Mouse (Mus musculus) brown adipose tissue, adult 24 weeks (tissue): ENCODE measurements around the gene Lims1. TPM values are rescaled to one million over a fixed set of nuclear protein-coding genes. Genes with fewer than 3 reads are reported as not detected.

Experiments
- H3K27ac ChIP-seq: fragments of 200-500 bp; replicated peaks from 2 replicates; pipeline ENCODE4 v1.5.1; 2012; ENCODE audit warnings: low read depth, mild to moderate bottlenecking, low read length
- H3K4me1 ChIP-seq: fragments of 200-500 bp; 2 replicates; pipeline ENCODE4 v1.6.1; 2012; ENCODE audit warnings: low read length, mixed read lengths; ENCODE audit not compliant: control insufficient read depth, insufficient read depth, insufficient read length
- H3K4me3 ChIP-seq: fragments of 200-500 bp; 2 replicates; pipeline ENCODE4 v1.5.1; 2012; ENCODE audit warnings: low read depth, mild to moderate bottlenecking, low read length, moderate library complexity; ENCODE audit not compliant: insufficient read depth
- polyA plus RNA-seq: library from polyadenylated mRNA; stranded (reverse); fragments of >200 nt; gene quantifications from 2 replicates; pipeline ENCODE4 v1.2.4, GENCODE M21; 2012; ENCODE audit not compliant: missing spikeins, insufficient read depth, insufficient read length

Gene Lims1
- polyA plus RNA-seq, 1 experiment: 18.9 TPM

- peak overlapping the region; percentile 58; the same call in 1 of the 2 replicates for H3K27ac ChIP-seq
- H3K4me1 ChIP-seq: peaks cover 4% of the 10 kb centered on the region
- no peak overlapping the region for H3K4me3 ChIP-seq
These were observed 60.5 kb downstream of the Lims1 start for GRCm38 (mm10) chr10:58383761-58384160.

DNA sequence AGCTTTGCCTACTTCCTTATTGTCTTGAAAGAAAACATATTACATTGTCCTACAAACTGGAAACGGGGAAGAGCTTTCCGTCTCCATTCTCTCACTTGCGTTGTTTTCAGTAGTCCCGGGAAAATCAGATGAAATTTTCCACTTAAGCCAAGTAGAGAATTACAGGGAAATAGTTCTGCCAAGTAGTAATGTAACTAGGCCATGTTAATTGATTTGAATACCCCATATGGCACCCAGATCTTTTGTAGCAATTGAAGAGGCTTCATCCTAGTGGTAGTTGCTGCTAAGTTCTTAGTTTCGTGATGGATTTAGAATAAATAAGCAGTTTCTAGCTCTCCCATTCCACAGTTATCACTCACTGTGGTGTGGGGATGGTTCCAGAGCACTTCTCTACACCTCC lies 62.4 kb downstream of the Lims1 start:
- no peak overlapping the region for H3K4me3 ChIP-seq
- H3K4me1 ChIP-seq: peaks cover 4% of the 10 kb centered on the region
- no peak overlapping the region for H3K27ac ChIP-seq

DNA sequence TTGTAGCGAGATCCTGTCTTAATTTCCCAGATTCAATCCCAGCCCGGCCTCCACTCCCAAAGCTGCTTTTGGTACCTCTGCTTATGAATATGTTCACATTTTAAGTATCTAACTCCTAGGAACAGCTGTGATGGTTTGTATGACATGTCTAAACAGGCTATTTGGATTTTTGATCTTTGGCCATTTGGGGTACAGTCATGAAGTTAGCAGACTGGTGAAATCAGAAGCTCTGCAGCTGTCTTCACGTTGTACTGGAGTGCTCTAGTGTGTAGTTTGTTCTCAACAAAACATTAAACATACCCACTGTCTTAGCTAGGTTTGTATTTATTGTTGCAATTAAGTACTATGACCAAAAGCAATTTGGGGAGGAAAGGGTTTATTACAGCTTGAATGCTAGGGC lies 63.7 kb downstream of the Lims1 start:
- Histone ChIP-seq H3K27ac (no peak overlapping the region), H3K4me3 (no peak overlapping the region), H3K4me1 (peaks cover 4% of the 10 kb centered on the region)

- H3K4me1 ChIP-seq: peaks cover 12% of the 10 kb centered on the region
These were observed 65.4 kb downstream of the Lims1 start for GRCm38 (mm10) chr10:58388648-58389047.

DNA sequence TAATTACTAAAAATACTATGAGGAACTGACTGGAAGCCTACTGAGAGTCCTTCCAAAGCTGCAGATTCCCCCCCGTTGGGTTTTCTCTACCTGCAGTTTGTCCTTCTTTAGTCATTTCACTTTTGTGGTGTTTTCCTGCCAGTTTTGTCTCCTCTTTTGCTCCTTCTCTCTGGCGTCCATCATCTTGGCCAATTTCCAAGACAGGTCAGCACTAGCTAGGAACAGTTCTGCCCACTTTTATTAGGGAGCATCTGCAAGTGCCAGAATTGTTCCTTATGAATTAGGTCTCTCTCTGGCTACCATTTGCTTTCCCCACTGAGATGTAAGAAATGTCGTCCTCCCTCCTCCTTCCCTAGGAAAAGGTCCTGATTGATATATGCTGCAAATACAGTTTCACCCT lies 65.9 kb downstream of the Lims1 start:
- Histone ChIP-seq H3K27ac (no peak overlapping the region), H3K4me3 (no peak overlapping the region), H3K4me1 (peaks cover 10% of the 10 kb centered on the region)

More at GRCm38 (mm10) chr10:58388648-58389047, 65.4 kb downstream of the Lims1 start:
- Histone ChIP-seq H3K4me3 (no peak overlapping the region), H3K27ac (no peak overlapping the region)

DNA sequence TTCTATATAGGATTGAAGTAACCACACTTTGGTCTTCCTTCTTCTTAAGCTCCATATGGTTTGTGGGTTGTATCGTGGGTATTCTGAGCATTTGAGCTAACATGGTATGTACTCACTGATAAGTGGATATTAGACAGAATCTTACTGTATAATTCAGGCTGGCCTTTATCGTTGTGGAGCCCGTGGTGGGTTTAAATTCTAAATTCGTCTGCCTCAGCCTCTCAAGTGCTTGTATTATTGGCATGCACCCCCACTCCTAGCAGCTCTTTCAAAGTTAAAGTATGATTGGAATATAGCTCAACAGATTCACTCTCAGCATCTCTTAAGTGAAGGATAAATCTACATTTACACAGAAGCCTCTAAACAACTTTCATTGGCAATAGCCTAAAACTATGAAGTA lies 69.2 kb downstream of the Lims1 start:
- H3K27ac ChIP-seq: no peak overlapping the region
- peaks cover 17% of the 10 kb centered on the region for H3K4me1 ChIP-seq
- H3K4me3 ChIP-seq: no peak overlapping the region

DNA sequence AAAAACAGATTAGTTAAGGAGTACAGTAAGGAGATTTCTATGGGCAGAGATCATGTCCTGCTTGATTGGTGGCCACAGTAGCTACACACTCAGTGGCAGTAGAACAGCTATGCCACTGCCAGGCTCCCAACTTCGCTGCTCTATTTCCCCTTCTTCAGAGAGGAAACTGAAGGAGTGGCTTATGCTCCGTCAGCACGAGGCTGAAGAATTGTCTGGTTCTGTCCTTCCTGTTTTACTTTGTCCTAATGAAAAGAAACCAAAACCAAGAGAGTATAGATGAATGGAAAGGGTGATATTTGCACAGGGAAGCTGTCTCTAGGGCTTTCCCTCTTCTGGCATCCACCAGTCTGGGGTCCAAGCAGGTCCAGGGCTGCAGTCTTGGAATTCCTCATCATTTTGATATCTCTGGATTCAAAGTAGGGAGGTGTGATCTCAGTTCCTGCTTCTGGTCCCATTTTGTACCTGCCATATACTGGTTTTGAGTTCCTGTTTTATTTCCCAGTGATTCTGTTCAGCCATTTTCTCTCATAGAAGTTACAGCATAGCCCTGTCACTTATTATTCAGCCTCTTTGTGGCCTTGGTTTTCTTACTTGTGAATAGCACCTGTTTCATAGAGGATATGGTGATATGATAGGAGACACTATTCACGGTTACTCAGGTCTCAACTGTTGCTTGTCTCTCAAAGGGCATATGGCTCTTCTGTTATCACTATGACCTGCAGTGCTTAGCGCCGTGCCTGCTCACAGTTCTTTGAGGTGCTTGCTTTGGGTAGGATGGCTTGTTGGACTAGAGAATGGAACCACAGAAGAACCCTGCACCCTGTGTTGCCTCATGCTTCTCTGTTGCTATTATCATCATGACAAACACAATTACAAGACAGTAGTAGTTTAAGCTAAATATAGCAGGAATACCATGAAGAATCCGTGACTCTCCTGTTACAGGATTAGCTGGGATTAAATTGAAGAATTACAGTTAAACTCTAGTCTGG lies 70.1 kb downstream of the Lims1 start:
- Histone ChIP-seq H3K4me3 (0 out of 2 replicates have a peak overlapping the region, but pooled peaks have one; percentile 9), H3K27ac (peak overlapping the region; percentile 82), H3K4me1 (peaks cover 17% of the 10 kb centered on the region)

DNA sequence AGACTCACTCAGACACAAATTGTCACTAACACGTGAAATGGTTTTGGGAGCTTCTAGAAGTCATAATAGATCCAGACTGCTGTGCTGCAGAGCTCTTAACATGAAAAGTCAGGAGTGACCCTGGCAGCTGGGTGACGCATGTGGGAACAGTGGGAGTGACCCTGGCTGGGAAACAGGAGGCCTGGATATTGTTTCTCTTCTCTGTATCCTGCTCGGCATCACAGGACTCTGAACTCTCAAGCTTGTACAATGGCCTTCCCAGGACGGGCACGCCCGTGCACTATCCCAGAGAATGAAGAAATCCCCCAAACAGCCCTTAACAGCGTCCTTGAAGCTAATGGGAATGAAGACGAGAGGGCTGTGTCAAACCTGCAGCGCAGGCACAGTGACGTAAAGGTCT lies 70.9 kb downstream of the Lims1 start:
- Histone ChIP-seq H3K4me3 (peak overlapping the region; percentile 28), H3K27ac (peak overlapping the region; percentile 57), H3K4me1 (peaks cover 17% of the 10 kb centered on the region)

DNA sequence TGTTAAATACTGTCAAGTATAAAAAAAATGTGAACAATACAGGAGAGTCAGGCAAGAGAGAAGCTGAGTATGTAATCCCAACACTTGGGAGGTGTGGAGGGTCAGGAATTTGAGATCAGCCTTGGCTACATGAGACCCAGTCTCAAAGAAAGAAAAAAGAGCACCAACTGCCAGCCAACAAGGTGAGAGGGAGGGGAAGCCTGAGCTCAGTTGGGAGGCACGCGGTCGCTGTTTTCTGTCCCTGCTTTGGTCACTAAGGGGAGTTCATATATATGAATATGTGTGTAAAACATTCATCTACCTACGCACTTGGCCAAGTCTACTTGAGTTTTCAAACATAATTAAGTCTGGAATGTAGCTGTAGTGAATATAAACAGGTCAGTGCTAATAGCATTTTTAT lies 72.0 kb downstream of the Lims1 start:
- H3K4me1 ChIP-seq: peaks cover 17% of the 10 kb centered on the region
- H3K27ac ChIP-seq: no peak overlapping the region; the same call in 1 of the 2 replicates
- no peak overlapping the region for H3K4me3 ChIP-seq

DNA sequence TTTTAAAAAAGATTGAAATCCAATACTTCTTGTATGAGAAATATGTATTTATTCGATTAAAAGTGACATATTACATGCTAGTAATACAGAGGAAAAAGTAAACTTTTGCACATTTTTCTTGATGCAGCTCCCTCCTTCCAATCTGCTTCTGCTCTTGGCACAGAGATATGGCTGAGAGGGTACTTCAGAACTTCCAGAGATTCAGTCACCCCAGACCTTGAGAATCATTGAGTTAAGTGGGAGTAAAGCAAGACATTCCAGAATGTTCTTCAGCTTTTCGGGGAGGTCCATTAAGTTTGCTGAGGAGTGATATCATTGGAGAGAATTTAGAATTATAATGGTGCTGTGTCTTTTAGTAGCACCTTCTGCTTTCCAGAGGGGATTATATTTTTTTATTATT lies 72.5 kb downstream of the Lims1 start:
- H3K27ac ChIP-seq: no peak overlapping the region
- peaks cover 17% of the 10 kb centered on the region for H3K4me1 ChIP-seq
- no peak overlapping the region for H3K4me3 ChIP-seq

DNA sequence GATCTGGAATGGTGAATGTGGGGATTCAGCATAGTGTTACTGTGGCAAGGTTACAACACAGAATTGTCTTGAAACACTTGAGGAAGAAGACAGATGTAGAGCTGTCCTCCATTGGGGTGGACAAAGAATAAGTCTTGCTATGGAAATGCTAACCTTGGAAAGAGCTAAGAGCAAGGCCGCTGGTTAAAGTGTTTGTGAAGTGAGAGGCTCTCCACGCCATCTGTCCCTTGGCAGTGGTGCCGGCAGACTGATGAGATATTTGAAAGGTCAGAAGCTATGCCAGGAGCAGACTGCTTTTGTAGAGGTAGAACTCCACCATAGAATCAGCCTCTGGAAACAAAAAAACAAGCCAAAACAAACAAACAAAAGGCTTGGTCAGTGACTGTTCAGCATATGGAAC lies 73.3 kb downstream of the Lims1 start:
- Histone ChIP-seq H3K4me1 (peaks cover 17% of the 10 kb centered on the region), H3K4me3 (no peak overlapping the region), H3K27ac (peak overlapping the region; percentile 12; the same call in 1 of the 2 replicates)

DNA sequence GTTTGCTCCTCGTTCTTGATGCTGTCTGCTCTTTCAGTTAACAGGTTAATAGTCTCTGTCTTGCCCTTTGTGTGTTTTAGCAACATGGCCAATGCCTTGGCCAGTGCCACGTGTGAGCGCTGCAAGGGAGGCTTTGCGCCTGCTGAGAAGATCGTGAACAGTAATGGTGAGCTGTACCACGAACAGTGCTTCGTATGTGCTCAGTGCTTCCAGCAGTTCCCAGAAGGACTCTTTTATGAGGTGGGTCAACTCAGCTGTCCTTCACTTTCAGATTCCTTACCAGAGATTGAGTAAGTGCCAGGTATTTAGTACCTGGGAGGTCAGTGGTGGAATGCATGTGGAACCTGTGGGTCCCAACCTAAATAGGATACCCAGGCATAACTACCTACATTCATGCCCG lies 75.7 kb downstream of the Lims1 start:
- H3K27ac ChIP-seq: no peak overlapping the region
- H3K4me3 ChIP-seq: no peak overlapping the region
- peaks cover 9% of the 10 kb centered on the region for H3K4me1 ChIP-seq

DNA sequence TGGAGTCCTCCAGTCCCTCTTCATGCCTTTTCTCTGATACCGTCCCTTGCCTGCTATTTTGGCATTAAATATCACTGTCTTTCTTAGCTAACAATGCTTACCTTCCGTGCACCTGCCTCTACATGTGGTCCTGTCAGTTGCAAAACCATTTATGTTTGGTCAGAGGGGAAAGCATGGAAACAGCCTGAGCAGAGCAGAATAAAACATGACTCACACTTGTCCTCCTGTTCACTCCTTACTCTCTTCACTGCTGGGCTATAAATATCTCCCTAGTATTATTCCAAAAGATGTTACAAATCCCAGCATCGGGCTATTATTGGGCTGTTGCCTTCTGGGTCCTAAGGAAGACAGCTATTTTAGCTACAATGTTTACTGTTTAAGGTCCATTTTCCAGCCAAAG lies 78.6 kb downstream of the Lims1 start:
- no peak overlapping the region for H3K27ac ChIP-seq
- no peak overlapping the region for H3K4me3 ChIP-seq
- peaks cover 11% of the 10 kb centered on the region for H3K4me1 ChIP-seq

- H3K4me3 ChIP-seq: no peak overlapping the region
- peak overlapping the region; percentile 89 for H3K27ac ChIP-seq
These were observed 81.4 kb downstream of the Lims1 start for GRCm38 (mm10) chr10:58404639-58405038.

DNA sequence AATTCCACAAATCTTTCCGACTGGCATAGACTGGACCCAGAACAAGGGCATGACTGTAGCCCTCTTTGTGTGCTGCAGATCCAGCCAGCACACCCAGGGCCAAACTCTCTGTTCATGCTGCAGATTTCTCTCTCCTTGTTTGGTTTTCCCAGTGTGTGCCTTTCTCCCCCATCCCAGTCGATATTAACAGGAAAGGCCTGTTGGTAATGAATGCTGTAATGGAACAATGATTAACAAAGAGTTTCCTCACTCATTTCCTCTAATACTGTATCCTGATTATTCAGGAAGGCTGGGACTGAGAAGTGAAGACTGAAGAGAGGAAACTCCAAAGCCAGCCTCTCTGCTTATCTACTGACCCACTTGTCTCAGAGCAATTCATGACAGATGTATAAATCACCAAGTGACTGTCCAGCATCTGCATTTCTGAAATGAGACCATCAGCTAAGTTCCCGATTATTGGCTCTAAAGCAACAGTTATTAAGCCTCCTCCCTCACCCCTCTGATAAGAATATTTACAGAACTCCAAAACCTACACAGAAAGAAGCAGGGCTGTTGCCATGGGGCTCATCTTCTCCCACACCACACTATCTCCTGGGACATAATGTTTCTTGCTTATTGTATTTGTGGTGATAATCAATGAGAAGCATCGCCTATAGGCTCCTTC lies 82.2 kb downstream of the Lims1 start:
- Histone ChIP-seq H3K4me3 (no peak overlapping the region), H3K27ac (peak overlapping the region; percentile 89), H3K4me1 (peaks cover 14% of the 10 kb centered on the region)

More at GRCm38 (mm10) chr10:58404639-58405038, 81.4 kb downstream of the Lims1 start:
- peaks cover 14% of the 10 kb centered on the region for H3K4me1 ChIP-seq
